Mouse (Mus musculus): ENCODE data around the gene B3galt1.

Gene B3galt1

DNA sequence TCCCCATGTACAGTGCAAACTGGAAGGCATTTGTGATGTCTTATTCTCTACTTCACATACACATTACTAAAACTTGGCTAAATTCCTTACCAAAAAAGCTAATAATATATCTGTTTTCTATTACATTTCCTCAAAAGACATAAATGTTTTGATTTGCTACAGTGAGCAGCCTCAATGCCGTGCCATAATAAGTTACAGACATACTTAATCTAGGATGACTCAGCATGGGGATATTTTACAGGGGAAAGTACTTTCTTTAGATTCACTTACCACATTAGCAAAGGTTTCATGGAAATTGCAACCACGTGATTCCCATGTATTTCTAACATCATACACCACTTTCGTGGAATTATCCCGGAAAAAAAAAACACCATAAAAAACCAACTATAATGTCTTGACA, 495.7 kb downstream of the B3galt1 start:
- DNase-seq (ENCODE audit: low spot score) = no peak

GRCm38 (mm10) chr2:68079426-68080360, 514.0 kb downstream of the B3galt1 start:
- DNase-seq (ENCODE audit: low spot score) = no peak

DNA sequence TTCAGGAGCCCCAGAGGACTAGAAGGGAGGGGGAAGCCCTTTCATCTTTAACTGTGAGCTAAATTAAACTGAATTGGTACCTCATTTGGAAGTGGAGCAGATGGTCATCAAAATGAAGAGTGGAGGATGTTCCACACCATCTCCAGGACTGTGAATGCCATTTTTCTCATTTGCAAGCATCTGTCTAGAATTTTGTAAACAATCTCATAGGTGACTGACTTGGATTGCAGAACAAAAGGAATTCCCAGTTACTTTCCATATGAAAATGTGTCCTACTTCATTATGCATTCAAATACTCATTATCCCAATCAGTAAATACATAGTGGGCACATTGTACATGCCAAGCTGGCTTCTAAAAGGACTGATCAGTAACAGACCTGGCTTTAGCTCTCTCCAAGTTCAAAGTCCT, 515.2 kb downstream of the B3galt1 start:
- DNase-seq (ENCODE audit: low spot score) = no peak

DNA sequence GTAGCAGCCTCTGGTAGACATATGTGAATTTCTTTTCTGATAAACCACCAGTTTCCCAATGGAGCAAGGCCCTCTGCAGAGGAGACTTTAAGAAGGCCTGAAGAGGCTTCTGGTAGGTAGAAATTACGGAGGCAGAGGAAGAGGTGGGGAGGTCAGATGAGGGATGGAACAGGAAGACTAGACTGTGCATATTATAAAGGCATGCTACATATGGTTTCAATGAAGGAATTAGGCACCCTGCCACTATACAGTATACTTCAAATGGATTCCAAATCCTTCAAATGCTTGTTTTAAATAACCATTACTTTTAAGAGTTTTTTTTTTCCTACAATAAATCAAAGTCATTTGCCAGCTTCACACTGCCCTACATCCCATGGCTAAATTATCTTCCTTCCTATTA, 518.8 kb downstream of the B3galt1 start:
- DNase-seq (ENCODE audit: low spot score) = no peak

DNA sequence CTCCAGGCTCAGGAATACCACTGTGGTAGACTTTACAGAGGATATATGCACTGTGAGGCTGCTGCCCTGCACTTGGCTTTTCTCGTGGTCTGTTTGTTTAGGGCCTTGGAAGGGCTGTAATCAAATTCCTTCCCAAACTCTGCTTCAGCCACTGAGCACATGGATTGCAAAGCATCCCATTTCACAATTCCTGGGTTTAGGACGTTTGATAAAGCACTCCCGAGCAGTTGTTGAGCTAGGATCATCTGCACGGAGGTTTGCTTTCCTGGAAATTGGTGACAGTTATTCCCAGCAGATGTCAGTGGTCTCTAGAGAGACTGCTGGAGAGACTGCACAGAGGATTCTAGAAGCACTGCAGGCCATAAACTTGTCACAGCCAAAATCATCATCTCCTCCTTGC, 520.4 kb downstream of the B3galt1 start:
- DNase-seq (ENCODE audit: low spot score) = no peak

DNA sequence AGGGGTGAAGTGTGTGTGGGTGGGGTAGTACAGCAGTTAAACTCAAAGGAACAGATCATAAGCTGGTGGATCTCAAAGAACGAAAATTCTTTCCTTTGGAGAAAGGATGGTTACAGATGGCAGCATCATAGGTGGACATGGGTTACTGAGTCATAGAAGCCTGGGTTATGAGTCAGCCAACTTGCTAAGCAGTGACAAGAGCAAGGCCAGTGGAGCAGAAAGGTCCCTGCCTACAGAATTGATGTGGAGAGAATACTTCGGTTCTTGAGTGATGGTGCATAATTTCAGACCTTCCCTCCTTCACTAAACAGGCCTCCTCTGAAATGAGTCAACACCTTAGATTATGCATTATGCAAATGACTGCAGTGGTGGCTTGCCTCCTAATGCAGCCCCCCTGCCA, 525.9 kb downstream of the B3galt1 start:
- no peak for DNase-seq (ENCODE audit: low spot score)

- no peak for DNase-seq (ENCODE audit: low spot score)
Measured at GRCm38 (mm10) chr2:68104641-68105040, 539.0 kb downstream of the B3galt1 start.

DNA sequence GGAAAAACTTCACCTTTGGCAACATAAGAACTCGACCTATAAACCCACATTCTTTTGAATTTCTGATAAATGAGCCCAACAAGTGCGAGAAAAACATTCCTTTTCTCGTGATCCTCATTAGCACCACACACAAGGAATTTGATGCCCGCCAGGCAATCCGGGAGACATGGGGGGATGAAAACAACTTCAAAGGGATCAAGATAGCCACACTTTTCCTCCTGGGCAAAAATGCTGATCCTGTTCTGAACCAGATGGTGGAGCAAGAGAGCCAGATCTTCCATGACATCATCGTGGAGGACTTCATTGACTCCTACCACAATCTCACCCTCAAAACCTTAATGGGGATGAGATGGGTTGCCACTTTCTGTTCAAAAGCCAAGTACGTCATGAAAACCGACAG, 552.4 kb downstream of the B3galt1 start:
- no peak for DNase-seq (ENCODE audit: low spot score)

DNA sequence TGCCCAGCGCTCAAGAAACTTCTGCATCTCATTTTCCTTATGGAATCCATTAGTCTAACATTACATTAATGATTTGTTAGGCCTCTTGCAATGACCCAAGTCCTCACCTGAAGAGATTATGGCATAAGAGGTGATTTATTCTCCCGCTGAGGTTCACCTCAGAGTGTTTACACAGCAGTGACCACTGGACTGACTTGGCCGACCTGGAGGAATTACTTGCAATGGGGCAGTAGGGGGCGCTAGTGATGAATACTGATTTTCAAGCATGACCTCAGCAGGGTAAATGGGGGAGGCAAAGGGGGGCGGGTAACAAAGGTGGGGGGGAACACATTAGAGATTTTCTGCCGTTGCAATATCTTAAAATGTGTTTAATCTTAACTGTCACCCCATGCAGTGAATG, 559.1 kb downstream of the B3galt1 start:
- DNase-seq (ENCODE audit: low spot score) = no peak

GRCm38 (mm10) chr2:68141094-68141493, 575.4 kb downstream of the B3galt1 start:
- DNase-seq (ENCODE audit: low spot score) = no peak

GRCm38 (mm10) chr2:68143292-68143691, 577.6 kb downstream of the B3galt1 start:
- DNase-seq (ENCODE audit: low spot score) = no peak

GRCm38 (mm10) chr2:68159751-68160150, 594.1 kb downstream of the B3galt1 start:
- no peak for DNase-seq (ENCODE audit: low spot score)

GRCm38 (mm10) chr2:68160566-68160965, 594.9 kb downstream of the B3galt1 start:
- no peak for DNase-seq (ENCODE audit: low spot score)

DNA sequence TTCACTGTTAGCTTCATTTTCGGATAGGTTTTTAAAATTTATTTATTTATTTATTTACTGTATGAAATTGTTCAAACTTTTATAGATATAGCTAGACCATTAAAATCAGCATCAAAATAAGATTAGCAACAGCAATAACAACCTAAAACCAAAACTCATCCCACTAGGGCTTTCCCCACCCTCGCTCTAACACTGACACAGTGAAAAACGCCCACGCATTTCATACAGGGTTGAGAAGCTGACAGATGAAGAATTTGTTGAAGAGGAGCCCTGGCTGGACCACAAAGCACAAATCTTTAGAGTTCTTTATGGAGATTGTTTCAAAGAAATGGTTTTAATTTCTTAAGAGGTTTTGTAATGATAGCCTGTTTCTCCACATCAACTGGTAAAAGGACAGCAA, 596.3 kb downstream of the B3galt1 start:
- DNase-seq (ENCODE audit: low spot score) = no peak

DNA sequence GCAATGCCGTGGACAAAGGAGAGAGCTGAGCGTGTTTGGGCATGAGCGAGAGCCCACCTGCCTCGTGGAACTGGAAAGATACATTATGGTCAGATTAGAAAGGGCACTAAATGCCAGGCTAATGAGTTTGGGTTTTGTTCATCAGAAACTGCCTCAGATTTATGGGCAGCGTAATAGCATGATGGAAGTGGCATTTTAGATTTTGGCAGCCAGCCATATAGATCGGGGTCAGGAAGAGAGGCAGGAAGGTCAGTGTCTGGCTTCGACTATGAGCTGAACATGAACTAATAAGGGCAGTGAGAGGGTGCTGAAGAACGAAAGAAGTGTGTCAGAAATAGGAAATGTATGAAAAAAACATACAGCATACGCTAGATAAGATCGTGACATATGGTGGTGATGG, 605.6 kb downstream of the B3galt1 start:
- DNase-seq (ENCODE audit: low spot score) = no peak
